Mouse (Mus musculus) embryonic fibroblast, embryonic 13.5 days (primary cell): ENCODE measurements at regions not wholly inside any gene's neighbourhood (a gene's known extent, or its start where the extent isn't known, plus 50 kb on each side); places are given as distances from the start of the nearest gene placed in this dataset.
A peak's percentile ranks its signal among the peaks of the same experiment; 100 is the strongest.

ENCODE experiments used
- H3K27ac ChIP-seq: 2 replicates; pipeline ENCODE4 v1.5.1; 2012; ENCODE audit warnings: low read length, control low read depth, inconsistent platforms; ENCODE audit not compliant: insufficient read depth
- H3K4me1 ChIP-seq: 2 replicates; pipeline ENCODE4 v1.6.1; 2011; ENCODE audit warnings: low read length; ENCODE audit not compliant: control insufficient read depth, insufficient read depth
- H3K4me3 ChIP-seq: 2 replicates; pipeline ENCODE4 v1.5.1; 2011; ENCODE audit warnings: mild to moderate bottlenecking, control low read depth, low read length; ENCODE audit not compliant: insufficient read depth
- CTCF ChIP-seq: IDR thresholded peaks from 2 replicates; pipeline ENCODE4 v1.5.1; 2011; ENCODE audit warnings: mild to moderate bottlenecking, control low read depth, low read length, moderate library complexity, borderline replicate concordance; ENCODE audit not compliant: insufficient read depth
- POLR2A ChIP-seq: IDR thresholded peaks from 2 replicates; pipeline ENCODE4 v1.6.1; 2011; ENCODE audit warnings: low read depth, mild to moderate bottlenecking, control low read depth, low read length, moderate library complexity

- H3K4me1 ChIP-seq = peaks cover 10% of the 10 kb centered on the region
- H3K27ac ChIP-seq = peak overlapping the region; percentile 40; the same call in 1 of the 2 replicates
- TF ChIP-seq POLR2A (no peak), CTCF (no peak)
- no peak overlapping the region for H3K4me3 ChIP-seq
Observed at GRCm38 (mm10) chr1:138011581-138011980, 163.9 kb downstream of the Ptprc start.

DNA sequence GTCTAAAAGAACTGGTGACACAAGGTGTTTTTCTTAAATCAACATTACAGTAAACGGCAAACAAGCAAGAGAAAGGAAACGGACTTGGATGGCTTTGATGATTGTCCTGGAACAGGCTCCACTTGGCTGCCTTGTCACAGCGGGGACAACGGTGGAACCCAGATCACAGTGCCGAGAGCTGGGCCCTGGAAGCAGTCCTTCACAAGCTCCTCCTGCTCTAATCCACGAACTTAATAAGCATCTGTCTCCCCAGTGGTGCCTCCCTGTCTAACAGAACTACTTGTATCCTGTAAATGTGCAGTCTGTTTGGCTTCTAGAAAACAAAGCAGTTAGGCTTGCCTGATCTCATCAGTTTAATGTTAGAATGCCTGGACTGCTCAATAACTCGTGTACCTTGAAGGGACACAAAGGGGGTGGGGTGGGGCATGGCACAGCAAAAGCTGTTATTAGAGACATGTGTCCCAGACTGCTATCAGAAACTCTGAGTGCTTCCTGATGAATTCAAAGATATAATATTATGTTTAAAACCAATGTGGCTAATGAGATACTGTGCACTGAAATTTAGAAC, 164.5 kb downstream of the Ptprc start:
- H3K27ac ChIP-seq = peak overlapping the region; percentile 41
- no peak for TF ChIP-seq CTCF
- TF ChIP-seq POLR2A = no peak

GRCm38 (mm10) chr1:138006811-138007210, 168.7 kb downstream of the Ptprc start:
- Histone ChIP-seq H3K27ac (peak overlapping the region; percentile 65), H3K4me3 (no peak overlapping the region), H3K4me1 (peaks cover 9% of the 10 kb centered on the region)
- no peak for TF ChIP-seq CTCF
- no peak for TF ChIP-seq POLR2A

More for the DNA sequence above, 164.5 kb downstream of the Ptprc start:
- Histone ChIP-seq H3K4me1 (peaks cover 10% of the 10 kb centered on the region), H3K4me3 (no peak overlapping the region)

- no peak for TF ChIP-seq CTCF
- no peak for TF ChIP-seq POLR2A
- Histone ChIP-seq H3K4me3 (no peak overlapping the region), H3K27ac (no peak overlapping the region), H3K4me1 (peaks cover 2% of the 10 kb centered on the region)
Observed at GRCm38 (mm10) chr1:138004319-138004718, 171.2 kb downstream of the Ptprc start.

DNA sequence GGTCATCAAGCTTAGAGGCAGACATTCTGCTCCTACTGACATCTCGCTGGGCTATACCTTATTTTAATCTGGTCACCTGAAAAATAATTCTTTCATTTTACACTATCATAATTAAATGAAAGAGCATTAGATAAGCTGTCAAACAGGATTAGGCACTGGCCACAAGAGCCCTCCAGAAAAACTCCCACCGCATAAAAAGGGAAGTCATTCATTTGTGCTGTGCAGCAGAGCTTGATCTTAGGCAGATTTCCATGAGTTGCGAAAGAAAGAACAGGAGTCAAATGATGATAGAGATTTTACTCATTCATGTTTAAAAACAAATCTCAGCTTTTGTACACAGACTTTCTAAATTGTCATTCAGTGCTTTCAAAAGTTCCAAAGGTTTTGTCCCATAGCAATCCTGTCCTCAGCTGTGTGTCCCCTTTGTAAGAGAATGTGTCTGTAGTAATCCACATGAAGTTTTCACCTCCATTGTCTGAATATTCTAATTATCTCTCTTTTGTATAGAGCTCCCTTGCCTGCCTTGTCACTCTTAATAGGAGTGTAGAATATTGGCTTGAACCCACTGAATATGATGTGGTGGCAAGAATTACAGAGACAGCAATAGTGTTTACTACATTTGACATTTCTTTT, 176.1 kb downstream of the Ptprc start:
- no peak overlapping the region for H3K27ac ChIP-seq
- TF ChIP-seq CTCF (no peak), POLR2A (no peak)
- H3K4me3 ChIP-seq = no peak overlapping the region
- H3K4me1 ChIP-seq = no peaks in the 10 kb centered on the region; the same call in 1 of the 2 replicates

- TF ChIP-seq CTCF (no peak), POLR2A (no peak)
- H3K27ac ChIP-seq = no peak overlapping the region
- no peaks in the 10 kb centered on the region; the same call in 1 of the 2 replicates for H3K4me1 ChIP-seq
- no peak overlapping the region for H3K4me3 ChIP-seq
Observed at GRCm38 (mm10) chr1:137996041-137996440, 179.5 kb downstream of the Ptprc start.

DNA sequence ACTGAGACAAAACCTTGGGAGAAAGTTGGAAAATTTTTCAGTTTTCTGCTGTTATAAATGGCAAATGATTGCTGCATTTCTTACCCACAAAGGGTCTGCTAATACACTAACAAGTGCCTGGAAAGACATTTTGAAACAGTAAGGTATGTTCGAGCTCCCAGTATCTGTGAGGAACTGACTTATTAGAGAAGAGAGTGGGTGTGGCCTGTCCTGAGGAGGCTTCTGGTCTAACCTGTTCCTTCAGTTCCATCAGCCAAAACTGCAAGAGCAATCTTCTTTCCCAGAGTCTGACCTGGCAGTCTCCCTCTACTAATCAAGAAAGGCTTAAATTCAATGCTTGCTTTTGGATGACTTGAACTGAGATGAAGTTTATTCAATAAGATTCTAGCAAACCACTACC, 183.6 kb downstream of the Ptprc start:
- Histone ChIP-seq H3K4me1 (no peaks in the 10 kb centered on the region), H3K4me3 (no peak overlapping the region), H3K27ac (no peak overlapping the region)
- no peak for TF ChIP-seq CTCF
- no peak for TF ChIP-seq POLR2A

DNA sequence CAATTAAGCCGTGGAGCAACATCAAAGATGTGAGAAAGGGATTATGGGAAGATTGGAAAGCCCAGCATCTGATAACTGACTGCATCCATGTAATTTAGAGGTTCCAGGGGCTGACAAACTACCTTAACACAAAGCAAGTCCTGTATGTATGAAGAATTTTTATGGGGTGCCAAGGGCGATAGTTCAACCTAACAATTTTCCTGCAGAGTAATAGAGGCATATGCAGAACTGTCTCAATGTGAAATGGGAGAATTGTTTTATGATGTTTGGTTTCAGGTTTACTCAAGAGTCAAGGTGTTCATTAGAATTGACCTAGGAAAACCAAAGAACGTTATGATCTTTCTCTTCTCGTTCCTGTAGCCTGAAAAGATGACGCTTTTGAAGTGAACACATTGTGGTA, 184.1 kb downstream of the Ptprc start:
- TF ChIP-seq CTCF (no peak), POLR2A (no peak)
- no peak overlapping the region for H3K4me3 ChIP-seq
- no peaks in the 10 kb centered on the region for H3K4me1 ChIP-seq
- H3K27ac ChIP-seq = no peak overlapping the region

- H3K27ac ChIP-seq = peak overlapping the region; percentile 65
- no peak for TF ChIP-seq POLR2A
- no peak for TF ChIP-seq CTCF
- H3K4me1 ChIP-seq = no peaks in the 10 kb centered on the region
- no peak overlapping the region for H3K4me3 ChIP-seq
Observed at GRCm38 (mm10) chr1:137973406-137973805, 202.1 kb downstream of the Ptprc start.

DNA sequence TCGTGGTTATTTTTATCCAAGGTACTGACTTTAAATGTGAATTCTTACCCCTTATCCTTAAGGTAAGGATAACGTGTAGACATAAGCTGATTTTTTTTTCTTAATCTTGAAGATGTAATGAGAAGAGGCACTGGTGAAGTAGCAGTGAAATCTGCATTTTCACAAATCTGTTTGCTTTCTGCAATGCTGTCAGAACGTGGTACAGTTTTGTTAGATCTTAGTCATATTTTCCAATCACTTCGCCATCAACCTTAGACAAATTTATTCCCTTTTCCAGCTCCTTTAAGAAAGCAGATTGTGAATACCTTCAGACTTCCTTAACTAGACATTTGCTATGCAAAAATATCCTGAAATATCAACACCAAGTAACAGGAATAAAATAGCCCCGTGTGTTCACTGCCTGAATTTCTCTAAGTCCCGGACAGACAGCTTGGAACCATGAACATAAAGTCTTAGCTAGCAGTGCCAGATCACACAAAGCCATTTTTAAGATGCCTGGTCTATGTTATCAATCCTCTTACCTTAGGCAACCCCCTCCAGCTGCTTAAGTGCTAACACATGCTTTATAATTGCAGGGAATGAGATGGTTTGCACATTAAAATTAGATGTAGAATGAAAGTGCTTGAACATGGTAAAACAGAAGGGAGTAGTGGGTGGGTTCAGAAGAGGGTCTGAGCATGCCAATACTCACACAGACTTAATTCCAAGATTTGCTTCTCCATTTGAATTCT, 202.7 kb downstream of the Ptprc start:
- Histone ChIP-seq H3K4me3 (no peak overlapping the region), H3K4me1 (no peaks in the 10 kb centered on the region), H3K27ac (peak overlapping the region; percentile 65)
- no peak for TF ChIP-seq CTCF
- TF ChIP-seq POLR2A = no peak
